Mouse (Mus musculus) ES-E14 (cell line): ENCODE measurements around the gene Chrnb4.

Experiments used
- CHD2 ChIP-seq: IDR thresholded peaks from 2 replicates; pipeline ENCODE4 v1.6.1; 2014; ENCODE audit warnings: mild to moderate bottlenecking, low read depth, low read length, inconsistent platforms
- MAFK ChIP-seq: IDR thresholded peaks from 2 replicates; pipeline ENCODE4 v1.6.1; 2014; ENCODE audit warnings: mild to moderate bottlenecking, low read depth, low read length, inconsistent platforms; ENCODE audit not compliant: insufficient read depth
- ZNF384 ChIP-seq: IDR thresholded peaks from 2 replicates; pipeline ENCODE4 v1.6.1; 2012; ENCODE audit warnings: low read depth, low read length, inconsistent platforms

DNA sequence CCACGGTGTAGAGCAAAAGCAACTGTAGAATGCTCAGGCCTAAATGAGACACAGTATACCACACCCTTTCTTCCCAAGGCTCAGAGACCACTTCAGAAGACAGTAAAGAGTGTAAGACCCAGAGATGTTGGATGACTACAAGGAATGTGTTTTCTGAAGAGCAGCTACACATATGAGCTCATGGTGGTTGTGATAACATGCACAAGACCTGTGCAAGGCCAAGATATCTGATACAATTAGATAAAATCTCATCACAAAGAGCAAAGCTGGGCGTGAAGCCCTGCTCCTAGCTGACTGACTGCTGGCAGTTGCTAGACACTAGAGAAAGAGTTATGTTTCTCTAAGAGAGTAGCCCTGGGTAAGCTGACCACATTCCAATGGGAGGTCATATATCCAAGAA is 38.9 kb downstream of the Chrnb4 start:
- TF ChIP-seq CHD2 (no peak), ZNF384 (no peak), MAFK (no peak)
